Mouse (Mus musculus) intestine, postnatal 0 days (tissue): ENCODE results near the gene Map6. TPM values are rescaled to one million over a fixed set of nuclear protein-coding genes. Genes with fewer than 3 reads are reported as not detected.
A peak's percentile ranks its signal among the peaks of the same experiment; 100 is the strongest.

Experiments
- ATAC-seq: fragments of 200-750 bp; cut with Nextera tagmentation; 2 replicates; pipeline ENCODE4 v1.8.0; 2017; ENCODE audit warnings: mild to moderate bottlenecking, moderate TSS enrichment, moderate library complexity
- H3K27ac ChIP-seq: fragments of 300-500 bp; sonication (generic); 2 replicates; pipeline ENCODE4 v1.5.1; 2014; ENCODE audit warnings: mild to moderate bottlenecking, low read depth, low read length, moderate library complexity
- H3K27me3 ChIP-seq: fragments of 300-500 bp; sonication (generic); replicated peaks from 2 replicates; pipeline ENCODE4 v1.6.1; 2014; ENCODE audit warnings: low read length, mixed read lengths; ENCODE audit not compliant: control insufficient read depth, insufficient read depth
- H3K36me3 ChIP-seq: fragments of 300-500 bp; sonication (generic); 2 replicates; pipeline ENCODE4 v1.6.1; 2014; ENCODE audit warnings: mild to moderate bottlenecking, moderate library complexity; ENCODE audit not compliant: control insufficient read depth, insufficient read depth
- H3K4me1 ChIP-seq: fragments of 300-500 bp; sonication (generic); replicated peaks from 2 replicates; pipeline ENCODE4 v1.6.1; 2014; ENCODE audit warnings: antibody characterized with exemption, low read length, mixed read lengths; ENCODE audit not compliant: control insufficient read depth, insufficient read depth
- H3K4me2 ChIP-seq: fragments of 300-500 bp; sonication (generic); replicated peaks from 2 replicates; pipeline ENCODE4 v1.6.1; 2014; ENCODE audit warnings: low read depth, mild to moderate bottlenecking, moderate library complexity
- H3K4me3 ChIP-seq: fragments of 300-500 bp; sonication (generic); 2 replicates; pipeline ENCODE4 v1.5.1; 2014; ENCODE audit warnings: low read depth, low read length
- H3K9ac ChIP-seq: fragments of 300-500 bp; sonication (generic); 2 replicates; pipeline ENCODE4 v1.6.1; 2014; ENCODE audit warnings: mild to moderate bottlenecking, low read depth, low read length
- H3K9me3 ChIP-seq: fragments of 300-500 bp; sonication (generic); 2 replicates; pipeline ENCODE4 v1.6.1; 2016; ENCODE audit warnings: mixed run types; ENCODE audit not compliant: control insufficient read depth
- CTCF ChIP-seq: sonication (generic); IDR thresholded peaks from 2 replicates; pipeline ENCODE4 v1.5.1; 2016; ENCODE audit warnings: low read depth, mild to moderate bottlenecking, control low read depth, antibody characterized with exemption, moderate library complexity
- WGBS: fragments of 180-500 bp; shearing (Covaris S2); extraction: QIAGEN DNeasy Blood & Tissue Kit; methylation state at CpG from one replicate; pipeline ENCODE4 v1.1.7; 2014; 5-methylcytosine and 5-hydroxymethylcytosine counted together
- polyA plus RNA-seq: library from polyadenylated mRNA; unstranded; fragments of >200 nt; fragmentation: Nextera tagmentation; extraction: Ambion mirVana; gene quantifications from 2 replicates; pipeline ENCODE4 v1.2.1, GENCODE M21; 2015

The Map6 gene
- polyA plus RNA-seq, 1 experiment from 2014 or later, result 4.1 TPM

GRCm38 (mm10) chr7:99250386-99250785 is 16.9 kb upstream of the Map6 start:
- no peak overlapping the region for H3K4me2 ChIP-seq
- H3K36me3 ChIP-seq, result no peaks in the 10 kb centered on the region
- 39% methylated on average over 9 of the region's 9 CpGs for WGBS
- no peak for TF ChIP-seq CTCF
- ATAC-seq, result no peak
- no peak overlapping the region for H3K27ac ChIP-seq
- H3K9me3 ChIP-seq, result no peaks in the 10 kb centered on the region
- no peak overlapping the region for H3K4me3 ChIP-seq
- 0 out of 2 replicates have a peak, but pooled peaks cover 3% of the 10 kb centered on the region for H3K27me3 ChIP-seq
- no peak overlapping the region for H3K9ac ChIP-seq
- 0 out of 2 replicates have a peak, but pooled peaks cover 2% of the 10 kb centered on the region for H3K4me1 ChIP-seq

GRCm38 (mm10) chr7:99255006-99255405 is 12.2 kb upstream of the Map6 start:
- no peak overlapping the region for H3K9ac ChIP-seq
- WGBS, result 84% methylated on average over 7 of the region's 7 CpGs
- H3K27ac ChIP-seq, result no peak overlapping the region
- no peak for TF ChIP-seq CTCF
- H3K4me3 ChIP-seq, result no peak overlapping the region
- H3K27me3 ChIP-seq, result no peaks in the 10 kb centered on the region
- H3K4me1 ChIP-seq, result no peaks in the 10 kb centered on the region
- ATAC-seq, result no peak
- H3K9me3 ChIP-seq, result no peaks in the 10 kb centered on the region
- H3K4me2 ChIP-seq, result no peak overlapping the region
- no peaks in the 10 kb centered on the region for H3K36me3 ChIP-seq

GRCm38 (mm10) chr7:99261900-99262299 is 5.3 kb upstream of the Map6 start:
- peaks cover 7% of the 10 kb centered on the region; the same call in 1 of the 2 replicates for H3K27me3 ChIP-seq
- WGBS, result 54% methylated on average over 3 of the region's 3 CpGs
- ATAC-seq, result no peak

GRCm38 (mm10) chr7:99263509-99263908 is 3.7 kb upstream of the Map6 start:
- no peaks in the 10 kb centered on the region; the same call in 1 of the 2 replicates for H3K4me1 ChIP-seq
- 35% methylated on average over 4 of the region's 4 CpGs for WGBS
- no peak overlapping the region for H3K4me2 ChIP-seq
- H3K4me3 ChIP-seq, result no peak overlapping the region
- H3K9me3 ChIP-seq, result no peaks in the 10 kb centered on the region
- H3K27ac ChIP-seq, result no peak overlapping the region
- TF ChIP-seq CTCF, result no peak
- no peaks in the 10 kb centered on the region for H3K36me3 ChIP-seq
- H3K27me3 ChIP-seq, result peaks cover 23% of the 10 kb centered on the region
- H3K9ac ChIP-seq, result no peak overlapping the region
- no peak for ATAC-seq

More at GRCm38 (mm10) chr7:99261900-99262299, 5.3 kb upstream of the Map6 start:
- TF ChIP-seq CTCF, result peak; percentile 50
- H3K36me3 ChIP-seq, result no peaks in the 10 kb centered on the region
- H3K4me1 ChIP-seq, result no peaks in the 10 kb centered on the region
- H3K27ac ChIP-seq, result no peak overlapping the region
- H3K4me3 ChIP-seq, result no peak overlapping the region
- H3K9me3 ChIP-seq, result no peaks in the 10 kb centered on the region
- no peak overlapping the region for H3K4me2 ChIP-seq
- no peak overlapping the region for H3K9ac ChIP-seq

GRCm38 (mm10) chr7:99264597-99264996 is 2.6 kb upstream of the Map6 start:
- Histone ChIP-seq H3K9ac (no peak overlapping the region), H3K4me1 (no peaks in the 10 kb centered on the region; the same call in 1 of the 2 replicates), H3K9me3 (no peaks in the 10 kb centered on the region), H3K4me2 (no peak overlapping the region), H3K36me3 (no peaks in the 10 kb centered on the region), H3K4me3 (no peak overlapping the region), H3K27me3 (peaks cover 34% of the 10 kb centered on the region), H3K27ac (no peak overlapping the region)
- no peak for TF ChIP-seq CTCF
- no peak for ATAC-seq

GRCm38 (mm10) chr7:99267897-99268505 is 754 bp downstream of the Map6 start:
- peak; percentile 32 for ATAC-seq

More at GRCm38 (mm10) chr7:99267897-99268505, 754 bp downstream of the Map6 start:
- H3K4me3 ChIP-seq, result peak overlapping the region; percentile 46
- H3K9me3 ChIP-seq, result no peaks in the 10 kb centered on the region
- H3K4me1 ChIP-seq, result no peaks in the 10 kb centered on the region; the same call in 1 of the 2 replicates
- under 1% methylated on average over 59 of the region's 59 CpGs for WGBS
- peaks cover 48% of the 10 kb centered on the region for H3K27me3 ChIP-seq
- no peak for TF ChIP-seq CTCF
- no peak overlapping the region for H3K27ac ChIP-seq
- no peak overlapping the region for H3K9ac ChIP-seq
- H3K4me2 ChIP-seq, result peak overlapping the region; percentile 68
- no peaks in the 10 kb centered on the region for H3K36me3 ChIP-seq
